Mouse (Mus musculus): Measurements from ENCODE around the gene Ptk6. TPM values are rescaled to one million over a fixed set of nuclear protein-coding genes. Genes with fewer than 3 reads are reported as not detected.

Ptk6 gene
- total and polyA plus RNA-seq, 3 experiments, result not detected

- no peak overlapping the region for H3K4me3 ChIP-seq (ENCODE audit: control insufficient read depth in 1 of 2, insufficient read depth in 1 of 2, low read depth in 2 of 2, low read length in 2 of 2)
- H3K4me1 ChIP-seq (ENCODE audit: control insufficient read depth in 1 of 2, insufficient read depth in 2 of 2, low read length in 2 of 2), result no peaks in the 10 kb centered on the region
Measured at GRCm38 (mm10) chr2:181206118-181206517, 3.5 kb upstream of the Ptk6 start.

GRCm38 (mm10) chr2:181205678-181206077 lies 3.1 kb upstream of the Ptk6 start:
- H3K9ac ChIP-seq (ENCODE audit: control insufficient read depth, low read depth, low read length, poor library complexity, severe bottlenecking), result no peak overlapping the region
- no peak for DNase-seq (ENCODE audit: low read depth, low spot score)
- no peak overlapping the region for H3K27ac ChIP-seq (ENCODE audit: control insufficient read depth, low read depth, low read length)

More at GRCm38 (mm10) chr2:181206118-181206517, 3.5 kb upstream of the Ptk6 start:
- H3K9ac ChIP-seq (ENCODE audit: control insufficient read depth, low read depth, low read length, poor library complexity, severe bottlenecking), result no peak overlapping the region
- no peak for DNase-seq (ENCODE audit: low read depth, low spot score)
- no peaks in the 10 kb centered on the region; a peak in 2 of 4 replicates for H3K27me3 ChIP-seq (ENCODE audit: control insufficient read depth in 1 of 2, insufficient read depth in 2 of 2, low read length in 2 of 2)
- H3K79me2 ChIP-seq (ENCODE audit: control insufficient read depth, insufficient read depth, low read length, poor library complexity), result no peaks in the 10 kb centered on the region
- TF ChIP-seq KAT2A (conservative IDR thresholded peaks at IDR 0.05; ENCODE audit: low read depth, low read length) (no peak), USF1 (IDR thresholded peaks at IDR 0.05; ENCODE audit: low read depth, low read length) (peak; percentile 23; the same call in 1 of the 2 replicates)
- H3K9me3 ChIP-seq (replicated peaks; ENCODE audit: insufficient read depth, low read length), result no peaks in the 10 kb centered on the region
- no peak overlapping the region for H3K27ac ChIP-seq (ENCODE audit: control insufficient read depth, low read depth, low read length)
- H3K36me3 ChIP-seq (ENCODE audit: control insufficient read depth in 1 of 2, insufficient read depth in 2 of 2, low read length in 2 of 2), result no peaks in the 10 kb centered on the region

DNA sequence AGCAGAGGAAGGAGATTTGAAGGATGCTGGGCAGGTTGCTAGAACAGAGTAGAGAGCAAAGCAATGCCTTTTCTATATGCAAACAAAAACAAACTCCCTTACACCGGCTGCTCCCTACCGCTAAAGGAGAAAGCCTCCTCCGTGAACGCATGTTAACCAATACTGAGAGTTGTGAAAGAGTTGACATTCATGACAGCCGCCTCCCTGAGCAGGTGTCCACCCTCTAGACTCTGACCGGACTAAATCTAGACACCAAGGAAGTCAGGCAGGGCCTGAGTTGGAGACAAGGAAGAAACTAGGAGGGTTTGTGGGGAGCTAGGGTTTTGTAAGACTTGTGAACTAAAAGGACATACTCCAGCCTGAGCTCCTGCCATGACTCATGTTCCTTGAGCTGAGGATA lies 297 bp upstream of the Ptk6 start:
- Histone ChIP-seq H3K36me3 (ENCODE audit: control insufficient read depth in 1 of 2, insufficient read depth in 2 of 2, low read length in 2 of 2) (no peaks in the 10 kb centered on the region), H3K27me3 (ENCODE audit: control insufficient read depth in 1 of 2, insufficient read depth in 2 of 2, low read length in 2 of 2) (peaks cover 2 to 3% of the 10 kb centered on the region in 2 experiments; a peak in 2 of 4 replicates), H3K9ac (ENCODE audit: control insufficient read depth, low read depth, low read length, poor library complexity, severe bottlenecking) (no peak overlapping the region), H3K79me2 (ENCODE audit: control insufficient read depth, insufficient read depth, low read length, poor library complexity) (no peaks in the 10 kb centered on the region), H3K27ac (ENCODE audit: control insufficient read depth, low read depth, low read length) (no peak overlapping the region), H3K4me3 (ENCODE audit: control insufficient read depth in 1 of 2, insufficient read depth in 1 of 2, low read depth in 2 of 2, low read length in 2 of 2) (no peak overlapping the region), H3K9me3 (replicated peaks; ENCODE audit: insufficient read depth, low read length) (no peaks in the 10 kb centered on the region), H3K4me1 (ENCODE audit: control insufficient read depth in 1 of 2, insufficient read depth in 2 of 2, low read length in 2 of 2) (no peaks in the 10 kb centered on the region)
- no peak for DNase-seq (ENCODE audit: low read depth, low spot score)
- TF ChIP-seq KAT2A (conservative IDR thresholded peaks at IDR 0.05; ENCODE audit: low read depth, low read length) (no peak), MEF2A (IDR thresholded peaks at IDR 0.05; ENCODE audit: extremely low read depth, insufficient replicate concordance, low read depth, low read length, poor library complexity, severe bottlenecking) (no peak), ETS1 (IDR thresholded peaks at IDR 0.05; ENCODE audit: low read depth, low read length) (no peak), BHLHE40 (IDR thresholded peaks at IDR 0.05; ENCODE audit: borderline replicate concordance, low read depth, low read length) (no peak), USF2 (IDR thresholded peaks at IDR 0.05; ENCODE audit: borderline replicate concordance in 1 of 2, insufficient read depth in 1 of 2, low read depth in 1 of 2, low read length in 2 of 2) (no peak), POLR2AphosphoS5 (IDR thresholded peaks at IDR 0.05; ENCODE audit: borderline replicate concordance, low read depth, low read length) (no peak), SMC3 (IDR thresholded peaks at IDR 0.05; ENCODE audit: low read depth, low read length) (no peak), SIN3A (IDR thresholded peaks at IDR 0.05; ENCODE audit: low read length) (no peak), E2F4 (IDR thresholded peaks at IDR 0.05; ENCODE audit: borderline replicate concordance, low read depth, low read length) (no peak), JUND (IDR thresholded peaks at IDR 0.05; ENCODE audit: low read depth, low read length) (no peak), ELF1 (IDR thresholded peaks at IDR 0.05; ENCODE audit: low read depth, low read length) (no peak), RCOR1 (IDR thresholded peaks at IDR 0.05; ENCODE audit: low read depth, low read length) (no peak)

More at GRCm38 (mm10) chr2:181205678-181206077, 3.1 kb upstream of the Ptk6 start:
- no peak overlapping the region for H3K4me3 ChIP-seq (ENCODE audit: control insufficient read depth in 1 of 2, insufficient read depth in 1 of 2, low read depth in 2 of 2, low read length in 2 of 2)
- no peaks in the 10 kb centered on the region; a peak in 2 of 4 replicates for H3K27me3 ChIP-seq (ENCODE audit: control insufficient read depth in 1 of 2, insufficient read depth in 2 of 2, low read length in 2 of 2)
- no peaks in the 10 kb centered on the region for H3K36me3 ChIP-seq (ENCODE audit: control insufficient read depth in 1 of 2, insufficient read depth in 2 of 2, low read length in 2 of 2)
- no peaks in the 10 kb centered on the region for H3K9me3 ChIP-seq (replicated peaks; ENCODE audit: insufficient read depth, low read length)
- no peaks in the 10 kb centered on the region for H3K79me2 ChIP-seq (ENCODE audit: control insufficient read depth, insufficient read depth, low read length, poor library complexity)
- H3K4me1 ChIP-seq (ENCODE audit: control insufficient read depth in 1 of 2, insufficient read depth in 2 of 2, low read length in 2 of 2), result no peaks in the 10 kb centered on the region
- no peak for TF ChIP-seq POLR2A (IDR thresholded peaks at IDR 0.05; ENCODE audit: control insufficient read depth in 1 of 2, insufficient read depth in 1 of 2, low read depth in 1 of 2, low read length in 2 of 2, poor library complexity in 1 of 2)
- TF ChIP-seq MYC (IDR thresholded peaks at IDR 0.05; ENCODE audit: low read depth, low read length), result no peak
- no peak for TF ChIP-seq GATA1 (IDR thresholded peaks at IDR 0.05; ENCODE audit: low read depth, low read length)
- TF ChIP-seq MYB (IDR thresholded peaks at IDR 0.05; ENCODE audit: low read depth, low read length), result no peak
- TF ChIP-seq MAX (IDR thresholded peaks at IDR 0.05; ENCODE audit: low read length), result no peak
- no peak for TF ChIP-seq ETS1 (IDR thresholded peaks at IDR 0.05; ENCODE audit: low read depth, low read length)
- TF ChIP-seq UBTF (IDR thresholded peaks at IDR 0.05; ENCODE audit: borderline replicate concordance, insufficient read depth, low read depth, low read length), result no peak
- no peak for TF ChIP-seq MAFK (IDR thresholded peaks at IDR 0.05; ENCODE audit: borderline replicate concordance, low read depth, low read length)
- TF ChIP-seq BHLHE40 (IDR thresholded peaks at IDR 0.05; ENCODE audit: borderline replicate concordance, low read depth, low read length), result no peak
- TF ChIP-seq GABPA (IDR thresholded peaks at IDR 0.05; ENCODE audit: low read depth, low read length), result no peak
- TF ChIP-seq USF2 (IDR thresholded peaks at IDR 0.05; ENCODE audit: borderline replicate concordance in 1 of 2, insufficient read depth in 1 of 2, low read depth in 1 of 2, low read length in 2 of 2), result no peak
- TF ChIP-seq MEF2A (IDR thresholded peaks at IDR 0.05; ENCODE audit: extremely low read depth, insufficient replicate concordance, low read depth, low read length, poor library complexity, severe bottlenecking), result no peak
- no peak for TF ChIP-seq POLR2AphosphoS2 (IDR thresholded peaks at IDR 0.05; ENCODE audit: low read length)
- TF ChIP-seq ZKSCAN1 (IDR thresholded peaks at IDR 0.05; ENCODE audit: low read depth, low read length), result no peak
- TF ChIP-seq MAZ (IDR thresholded peaks at IDR 0.05; ENCODE audit: low read depth, low read length), result no peak
- no peak for TF ChIP-seq POLR2AphosphoS5 (IDR thresholded peaks at IDR 0.05; ENCODE audit: borderline replicate concordance, low read depth, low read length)
- TF ChIP-seq USF1 (IDR thresholded peaks at IDR 0.05; ENCODE audit: low read depth, low read length), result no peak
- no peak for TF ChIP-seq SIN3A (IDR thresholded peaks at IDR 0.05; ENCODE audit: low read length)
